Mouse (Mus musculus): ENCODE results near the gene Cnnm4.

GRCm38 (mm10) chr1:36475480-36476110 is 4.2 kb downstream of the Cnnm4 start:
- TF ChIP-seq MAFK (IDR thresholded peaks at IDR 0.05; ENCODE audit: insufficient read depth, low read depth, low read length) (no peak), CHD2 (IDR thresholded peaks at IDR 0.05; ENCODE audit: low read depth, low read length) (no peak), HCFC1 (IDR thresholded peaks at IDR 0.05; ENCODE audit: borderline replicate concordance, insufficient read depth, low read length) (no peak)

Measured in ES-E14 (cell line).